Mouse (Mus musculus) left cerebral cortex, postnatal 36 days (tissue): Measurements from ENCODE around the gene Ankrd63. TPM values are rescaled to one million over a fixed set of nuclear protein-coding genes. Genes with fewer than 3 reads are reported as not detected.

Source experiments
- DNase-seq, 2 experiments: peaks; one replicate each; pipeline ENCODE4 v3.0.0; 2021 to 2022; ENCODE audit warnings: low spot score in 2 of 2, mixed read lengths in 1 of 2
- intact Hi-C: fragments of 180-260 bp; cut with DNase I; formaldehyde crosslinking; loops from one replicate; pipeline ENCODE4 v1.15.1; 2025
- total RNA-seq, 2 experiments: library from RNA; stranded (reverse); gene quantifications; 2 replicates each; pipeline ENCODE4 v1.2.3; 2021

The Ankrd63 gene
- total RNA-seq, 2 experiments from 2014 or later = 20.0 to 32.2 TPM

DNA sequence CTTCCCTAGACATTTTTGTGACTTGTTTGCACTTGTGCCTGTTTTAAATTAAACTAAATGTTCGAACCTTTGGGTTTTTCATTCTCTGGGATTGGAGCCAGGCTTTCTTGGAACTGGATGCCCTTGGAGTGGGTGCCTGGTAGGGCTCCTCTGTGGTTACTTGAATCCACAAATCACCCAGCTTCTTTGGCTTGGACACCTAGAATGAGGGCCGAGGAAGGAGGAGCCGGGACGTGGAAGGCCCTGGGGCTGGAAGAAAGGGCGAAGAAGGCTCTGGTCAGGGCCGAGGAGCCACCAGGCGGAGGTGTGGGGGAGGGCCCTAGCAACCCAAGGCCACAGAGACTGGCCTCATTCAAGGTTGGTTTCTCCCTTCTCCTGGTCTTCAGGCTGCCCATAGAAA, 5.8 kb downstream of the Ankrd63 start:
- DNase-seq = no peak
- intact Hi-C loops = loop anchor here (5.0 kb wide), 1 partner anchor 211 kb away; no protein-coding TSS in a partner anchor

DNA sequence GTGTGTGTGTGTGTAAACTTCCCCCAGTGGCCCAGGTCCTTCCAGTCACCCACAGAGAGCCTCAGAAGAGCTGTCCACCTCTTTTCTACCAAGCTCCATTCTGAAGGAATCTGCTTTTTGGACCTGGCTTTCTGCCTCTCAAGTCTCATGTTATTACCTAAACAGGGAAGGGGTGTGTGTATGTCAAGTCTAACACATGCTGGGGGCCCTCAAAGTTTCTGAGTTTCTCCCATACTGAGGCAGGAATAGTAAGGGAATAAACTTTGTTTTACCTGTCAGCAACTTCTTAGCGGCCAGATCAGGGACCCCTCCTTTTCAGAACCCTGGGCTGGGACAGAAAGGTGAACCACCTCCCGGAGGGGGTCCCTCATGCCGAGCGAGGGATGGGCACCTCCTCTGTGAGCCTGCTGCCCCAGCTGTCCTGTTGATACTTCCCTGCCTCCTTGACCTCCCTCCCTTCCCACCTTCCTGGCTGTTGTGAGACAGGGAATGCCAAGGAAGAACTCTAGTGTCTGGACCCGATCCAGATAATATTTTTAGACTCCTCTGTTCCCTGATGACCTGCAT, 6.4 kb downstream of the Ankrd63 start:
- intact Hi-C loops = loop anchor here (5.0 kb wide), 1 partner anchor 210 kb away; no protein-coding TSS in a partner anchor
- DNase-seq = no peak

DNA sequence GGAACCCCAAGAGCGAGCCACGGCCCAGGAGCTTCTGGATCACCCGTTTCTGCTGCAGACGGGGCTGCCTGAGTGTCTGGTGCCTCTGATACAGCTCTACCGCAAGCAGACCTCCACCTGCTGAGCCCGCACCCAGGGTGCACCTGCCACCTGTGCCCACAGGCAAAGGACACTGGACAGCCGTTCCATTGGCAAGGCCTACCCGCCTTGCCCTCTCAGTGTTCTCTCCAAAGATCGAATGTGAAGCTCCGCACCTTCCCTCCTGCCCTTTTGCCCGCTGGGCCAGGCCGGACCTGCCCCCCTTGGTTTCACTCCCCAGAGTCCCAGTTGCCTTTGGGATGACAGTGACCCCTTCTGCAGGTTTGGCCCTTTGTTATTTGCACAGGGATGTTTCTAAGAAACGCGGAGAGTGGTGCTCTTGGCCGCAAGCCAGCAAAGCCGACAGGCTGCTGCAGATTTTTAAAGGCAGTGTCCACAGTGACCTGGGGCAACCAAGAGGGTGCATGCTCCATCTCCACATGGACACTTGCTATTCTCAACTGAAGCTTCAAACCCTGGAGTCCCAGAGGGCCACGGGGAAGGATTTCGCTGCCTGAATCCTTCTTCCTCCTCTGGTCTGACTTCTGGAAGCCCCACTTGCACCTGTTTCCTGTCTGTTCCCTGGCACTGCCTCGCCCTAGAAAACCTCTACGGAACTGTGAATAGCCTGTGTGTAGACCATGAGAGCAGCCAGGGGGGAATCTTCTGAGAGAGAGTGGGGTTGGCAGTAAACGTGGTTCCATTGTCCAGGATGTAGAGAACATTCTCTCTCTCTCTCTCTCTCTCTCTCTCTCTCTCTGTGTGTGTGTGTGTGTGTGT, 7.1 kb downstream of the Ankrd63 start:
- intact Hi-C loops = loop anchor here (5.0 kb wide), 1 partner anchor 209 kb away; no protein-coding TSS in a partner anchor
- DNase-seq = no peak

DNA sequence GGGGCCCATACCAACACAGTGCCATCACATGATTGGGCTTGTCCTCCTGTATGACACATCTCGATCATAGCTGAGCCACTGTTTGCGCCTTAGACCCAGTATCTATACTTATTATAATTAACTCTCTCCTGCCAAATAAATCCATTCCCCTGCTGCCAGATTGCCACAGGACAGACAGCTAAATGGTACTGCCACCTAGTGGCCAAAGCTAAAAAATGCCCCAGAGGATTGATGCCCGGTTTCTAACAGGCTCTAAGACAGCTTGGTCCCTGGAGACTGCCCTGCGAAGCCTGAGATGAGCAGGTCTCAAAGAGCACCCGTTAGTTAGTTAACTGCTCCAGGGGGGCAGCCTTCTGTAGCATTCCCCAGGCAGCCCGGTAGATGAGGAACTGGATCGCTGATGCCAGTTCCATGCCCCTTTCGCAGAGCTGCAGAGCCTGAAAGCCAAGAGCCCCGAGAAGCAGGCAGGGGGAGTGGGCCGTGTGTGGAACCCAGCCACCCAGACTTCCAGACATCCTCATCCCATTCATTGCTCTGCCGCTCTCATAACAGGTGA, 8.0 kb downstream of the Ankrd63 start:
- DNase-seq = no peak
- intact Hi-C loops = loop anchor here (1.0 to 5.0 kb wide), 2 partner anchors 57 to 208 kb away; no protein-coding TSS in a partner anchor

DNA sequence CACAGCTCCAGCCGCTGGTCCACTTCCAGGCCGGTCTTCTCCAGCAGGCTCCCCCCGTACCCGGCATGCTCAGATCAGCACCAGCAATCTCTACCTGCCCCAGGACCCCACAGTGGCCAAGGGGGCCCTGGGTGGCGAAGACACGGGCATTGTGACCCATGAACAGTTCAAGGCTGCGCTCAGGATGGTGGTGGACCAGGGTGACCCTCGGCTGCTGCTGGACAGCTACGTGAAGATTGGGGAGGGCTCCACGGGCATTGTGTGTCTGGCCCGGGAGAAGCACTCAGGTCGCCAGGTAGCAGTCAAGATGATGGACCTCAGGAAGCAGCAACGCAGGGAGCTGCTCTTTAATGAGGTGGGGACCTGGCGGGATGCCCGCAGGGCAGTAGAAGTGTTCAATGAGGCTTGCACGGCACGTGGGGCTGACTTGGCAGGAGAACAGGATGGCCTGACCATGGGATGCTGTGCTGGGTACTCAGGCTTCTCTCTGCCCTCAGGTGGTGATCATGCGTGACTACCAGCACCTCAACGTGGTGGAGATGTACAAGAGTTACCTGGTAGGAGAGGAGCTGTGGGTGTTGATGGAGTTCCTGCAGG, 10.3 kb downstream of the Ankrd63 start:
- DNase-seq = no peak

DNA sequence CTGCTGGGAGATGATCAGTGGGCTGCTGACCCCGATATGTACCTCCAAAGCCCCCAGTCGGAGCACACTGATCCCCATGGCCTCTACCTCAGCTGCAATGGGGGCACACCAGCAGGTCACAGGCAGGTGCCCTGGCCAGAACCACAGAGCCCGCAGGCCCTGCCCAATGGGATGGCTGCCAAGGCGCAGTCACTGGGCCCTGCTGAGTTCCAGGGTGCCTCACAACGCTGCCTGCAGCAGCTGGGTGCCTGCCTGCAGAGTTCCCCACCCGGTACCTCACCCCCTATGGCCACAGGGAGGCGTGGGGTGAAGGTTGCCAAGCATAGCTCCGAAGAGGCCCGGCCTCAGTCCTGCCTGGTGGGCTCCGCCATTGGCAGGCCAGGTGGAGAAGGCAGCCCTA, 13.9 kb downstream of the Ankrd63 start:
- DNase-seq = no peak
- intact Hi-C loops = no loop called here

More for the DNA sequence above, 10.3 kb downstream of the Ankrd63 start:
- intact Hi-C loops = no loop called here

DNA sequence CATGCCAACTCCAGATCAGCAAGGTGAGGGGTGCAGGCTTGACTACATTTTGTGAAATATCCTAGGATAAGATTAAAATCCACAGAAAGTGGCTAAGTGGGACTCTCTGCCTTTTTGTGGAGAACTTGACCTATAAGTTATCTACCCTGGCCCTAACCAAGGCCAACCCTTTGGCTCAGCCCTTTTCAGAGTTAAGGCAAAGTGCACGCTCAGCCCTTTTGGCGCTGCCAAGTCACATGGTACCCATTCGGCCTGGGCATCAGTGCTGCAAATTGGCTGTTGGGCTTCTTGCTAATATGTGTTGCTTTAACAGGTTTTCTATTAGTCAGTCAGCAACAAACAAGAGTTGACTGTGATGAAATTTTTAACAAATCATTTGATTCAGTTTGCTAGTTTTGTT, 16.0 kb downstream of the Ankrd63 start:
- intact Hi-C loops = no loop called here
- no peak for DNase-seq

DNA sequence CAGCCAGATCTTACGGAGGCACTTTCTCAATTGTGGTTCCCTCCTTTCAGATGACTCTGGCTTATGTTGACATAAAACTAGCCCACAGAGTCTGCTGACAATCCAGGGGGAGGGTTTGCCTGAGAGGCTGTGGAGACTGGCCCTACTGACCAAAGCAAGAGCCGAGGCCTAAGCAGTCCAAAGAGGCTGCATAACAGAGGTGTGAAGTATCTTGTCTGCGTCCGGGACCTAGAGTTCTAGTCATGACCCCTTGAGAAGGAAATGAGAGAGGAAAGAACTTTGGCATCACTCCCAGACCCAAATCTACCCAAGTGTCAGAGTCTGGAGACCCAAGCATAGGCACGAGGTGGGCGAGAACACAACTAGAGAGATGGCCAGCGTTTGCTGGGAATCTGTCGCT, 17.1 kb downstream of the Ankrd63 start:
- no peak for DNase-seq
- intact Hi-C loops = no loop called here

DNA sequence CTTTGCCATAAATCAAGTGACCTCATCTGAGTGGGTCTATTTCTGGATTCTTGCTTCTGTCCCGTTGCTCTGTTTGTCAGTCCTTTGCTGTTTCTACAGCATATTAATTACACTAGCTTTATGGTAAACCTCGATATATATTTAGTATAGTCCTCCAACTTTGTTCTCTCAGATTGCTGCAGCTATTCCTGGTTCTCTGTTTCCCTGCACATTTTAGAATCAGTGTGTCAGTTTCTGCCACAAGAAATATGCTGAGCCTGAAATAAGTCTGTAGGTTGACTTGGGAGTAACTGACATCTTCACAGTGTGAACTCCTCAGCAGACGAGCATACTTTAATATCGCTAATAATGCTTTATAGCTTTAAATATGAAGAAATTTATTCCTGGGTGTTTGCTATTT, 18.7 kb downstream of the Ankrd63 start:
- intact Hi-C loops = no loop called here
- DNase-seq = no peak

DNA sequence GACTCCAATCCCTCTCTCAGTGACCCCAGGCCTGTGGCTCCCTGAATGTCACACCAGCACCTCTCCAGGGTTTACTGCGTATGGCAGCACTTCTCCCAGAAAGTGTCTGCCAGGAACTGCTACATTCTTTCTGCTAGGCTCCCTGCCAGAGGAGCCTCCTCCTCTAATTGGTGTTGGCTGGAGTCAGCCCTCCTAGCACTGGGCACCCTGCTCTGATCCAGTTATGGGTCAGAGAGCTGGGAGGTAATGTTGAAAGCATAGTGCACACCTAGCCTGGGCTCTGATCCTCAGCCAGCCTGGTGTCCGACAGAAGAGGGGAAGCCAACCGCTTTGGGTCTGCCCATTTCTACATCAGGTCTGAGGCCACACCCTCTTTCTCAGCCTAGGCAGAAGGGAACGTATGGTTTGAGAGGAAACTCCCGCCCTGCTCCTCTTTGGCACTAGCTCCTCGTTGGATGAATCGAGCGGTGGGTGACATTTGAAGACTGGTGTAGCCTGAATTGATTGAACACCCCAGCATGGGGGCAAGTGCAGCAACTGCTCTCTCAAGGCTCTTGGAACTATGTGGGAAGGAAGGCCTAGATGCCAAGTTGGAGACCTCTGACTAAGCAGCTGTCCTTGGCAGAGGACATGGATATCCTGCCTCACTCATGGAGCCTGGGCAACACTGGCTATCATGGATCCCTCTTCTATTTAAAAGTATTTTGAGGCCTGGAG, 21.1 kb downstream of the Ankrd63 start:
- no peak for DNase-seq
- intact Hi-C loops = no loop called here

DNA sequence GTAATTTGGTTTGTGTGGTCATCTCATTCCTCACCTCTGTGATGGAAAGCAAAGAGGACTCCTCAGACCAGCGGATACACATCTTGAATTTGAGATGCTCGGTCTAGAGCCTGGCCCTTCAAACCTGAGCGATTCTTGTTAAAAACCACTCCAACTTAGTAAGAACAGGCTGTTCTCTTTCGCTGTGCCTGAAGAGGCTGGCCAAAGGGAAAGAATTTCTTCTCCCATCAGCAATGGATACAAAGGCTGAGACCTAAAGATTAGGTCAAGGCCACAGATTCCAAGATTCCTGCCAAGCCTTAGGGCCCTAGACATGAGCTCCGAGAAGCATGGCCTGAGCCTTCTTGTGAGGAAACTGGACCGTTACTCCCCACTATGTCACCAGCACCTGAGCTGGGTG, 22.8 kb downstream of the Ankrd63 start:
- no peak for DNase-seq
- intact Hi-C loops = no loop called here

DNA sequence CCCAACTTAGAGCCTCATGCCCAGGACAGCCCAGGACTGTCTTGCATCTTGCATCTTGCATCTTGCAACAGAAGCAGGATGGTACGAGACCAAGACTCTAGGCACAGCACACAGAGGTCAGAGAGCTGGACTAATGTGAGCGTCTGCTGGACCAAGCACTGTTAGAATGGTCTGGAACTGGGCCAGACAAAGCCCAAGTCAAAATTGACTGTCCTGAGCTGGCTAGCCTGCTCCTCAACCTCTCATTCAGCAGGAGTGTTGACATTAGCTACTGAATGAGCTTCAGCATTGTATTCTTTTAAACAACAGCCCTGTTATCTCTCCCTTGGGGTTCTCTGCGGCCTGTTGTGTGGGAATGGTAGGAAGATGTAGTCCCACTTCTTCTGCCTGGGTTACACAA, 24.2 kb downstream of the Ankrd63 start:
- intact Hi-C loops = no loop called here
- DNase-seq = no peak

DNA sequence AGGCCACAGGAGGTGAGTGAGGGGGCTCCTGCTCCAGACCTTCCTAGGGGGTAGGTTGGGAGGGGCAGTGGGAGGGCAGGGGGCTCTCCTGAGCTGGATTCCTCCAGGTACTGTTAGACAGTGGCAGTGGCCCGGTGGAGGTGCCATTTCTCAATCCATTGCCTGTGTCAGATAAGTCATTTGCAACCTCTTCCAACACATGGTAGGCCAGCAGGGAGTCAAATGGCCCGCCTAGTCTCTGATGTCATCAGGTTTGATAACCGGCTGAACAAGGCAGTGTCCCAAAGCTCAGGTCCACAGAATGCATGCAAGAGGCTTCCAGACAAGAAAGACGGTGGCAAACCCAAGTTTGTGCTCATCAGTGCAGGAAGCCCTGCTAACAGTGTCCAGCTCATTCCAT, 25.9 kb downstream of the Ankrd63 start:
- intact Hi-C loops = no loop called here
- no peak for DNase-seq

DNA sequence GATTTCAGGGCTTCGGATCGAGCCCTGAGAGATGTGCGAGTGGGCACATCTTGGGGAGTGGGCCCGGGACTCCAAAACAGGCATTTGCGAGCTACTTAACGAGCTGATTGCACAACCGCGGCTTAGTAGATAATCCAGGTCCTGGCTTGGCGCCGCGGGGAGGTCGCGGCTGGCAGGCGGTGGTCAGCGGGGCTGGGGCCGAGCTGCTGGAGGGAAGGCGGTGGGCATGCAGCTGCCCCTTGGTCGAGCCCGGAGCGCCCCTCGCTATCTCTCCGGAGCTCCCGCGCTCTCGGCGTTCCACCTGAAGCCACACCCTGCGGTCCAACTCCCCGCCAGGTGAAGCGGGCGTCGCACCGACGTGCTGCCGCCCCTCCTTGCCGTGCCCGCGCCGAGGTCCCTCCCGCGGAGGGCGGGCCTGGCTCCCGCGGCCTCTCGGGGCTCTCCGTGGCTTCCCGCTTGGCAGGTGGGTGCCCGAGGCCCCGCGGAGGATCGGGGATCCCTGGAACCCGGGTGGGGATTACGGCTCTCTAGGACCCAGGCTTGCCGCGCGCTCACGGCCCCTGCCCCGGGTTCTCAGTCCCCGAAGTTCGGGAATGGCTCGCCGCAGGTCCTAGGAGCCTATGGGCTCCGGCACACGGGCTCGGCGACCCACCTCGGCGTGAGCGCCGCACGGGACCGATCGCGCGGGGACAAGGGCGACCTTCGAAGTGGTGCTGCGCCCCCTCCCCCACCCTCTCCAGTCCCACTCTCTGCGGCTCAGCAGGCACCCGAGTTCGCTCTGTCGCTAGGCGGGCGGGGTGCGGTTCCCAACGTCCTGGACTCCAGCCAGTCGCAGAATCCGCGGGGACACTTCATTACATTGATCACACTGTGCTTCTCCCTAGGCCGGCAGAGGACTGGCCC, 26.7 kb downstream of the Ankrd63 start:
- intact Hi-C loops = no loop called here
- no peak for DNase-seq

DNA sequence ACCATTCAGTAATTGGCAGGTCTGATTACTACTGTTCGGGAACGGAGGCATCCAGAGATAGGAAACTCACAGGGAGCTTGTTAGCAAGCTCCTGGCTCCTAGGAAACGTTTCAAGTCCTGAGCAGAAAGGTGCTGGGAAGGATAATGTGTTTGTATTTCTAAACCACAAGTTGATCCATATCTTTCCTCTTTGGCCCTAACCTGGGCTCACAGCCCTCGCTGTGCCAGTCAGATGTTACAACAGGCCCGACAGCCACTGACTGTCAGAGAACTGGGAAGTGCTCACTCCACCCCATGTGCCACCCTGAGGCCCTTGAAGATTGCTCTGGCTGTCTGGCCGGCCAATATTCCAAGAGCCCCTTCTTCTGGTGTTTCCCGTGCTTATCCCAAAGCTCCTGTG, 29.3 kb downstream of the Ankrd63 start:
- intact Hi-C loops = no loop called here
- no peak for DNase-seq

DNA sequence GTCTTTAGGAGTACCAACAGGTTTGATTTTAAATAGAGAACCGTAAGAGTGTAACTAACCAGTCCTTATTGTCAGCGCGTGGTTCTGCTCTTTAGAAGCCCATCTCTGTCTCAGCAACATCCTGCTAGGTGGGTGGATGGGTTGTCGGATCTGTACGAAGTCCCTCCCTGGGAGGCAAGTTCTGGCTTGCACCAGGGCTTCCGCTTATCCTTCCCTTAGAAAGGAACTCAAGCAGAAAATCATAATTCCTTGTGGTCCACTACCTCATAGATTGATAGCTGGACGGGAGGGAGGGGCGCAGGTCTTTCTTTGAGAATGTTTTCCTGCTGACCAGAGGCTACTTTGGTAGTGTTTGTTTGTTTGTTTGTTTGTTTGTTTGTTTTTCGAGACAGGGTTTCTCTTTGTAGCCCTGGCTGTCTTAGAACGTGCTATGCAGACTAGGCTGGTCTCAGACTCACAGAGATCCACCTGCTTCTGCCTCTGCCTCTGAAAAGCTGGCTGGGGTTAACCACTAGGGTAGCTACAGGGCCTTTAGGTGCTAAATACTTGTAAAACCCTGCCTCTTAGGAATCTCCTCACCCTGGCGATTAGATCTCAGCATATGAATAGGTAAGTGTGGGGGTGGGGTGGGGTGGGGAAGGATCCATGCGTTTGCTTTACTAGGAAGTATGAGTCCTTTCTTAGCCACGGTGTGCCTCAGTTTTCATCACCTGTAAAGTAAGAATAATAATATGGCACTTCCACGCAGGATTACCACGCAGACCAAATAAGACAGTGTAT, 29.9 kb downstream of the Ankrd63 start:
- intact Hi-C loops = no loop called here
- no peak for DNase-seq

DNA sequence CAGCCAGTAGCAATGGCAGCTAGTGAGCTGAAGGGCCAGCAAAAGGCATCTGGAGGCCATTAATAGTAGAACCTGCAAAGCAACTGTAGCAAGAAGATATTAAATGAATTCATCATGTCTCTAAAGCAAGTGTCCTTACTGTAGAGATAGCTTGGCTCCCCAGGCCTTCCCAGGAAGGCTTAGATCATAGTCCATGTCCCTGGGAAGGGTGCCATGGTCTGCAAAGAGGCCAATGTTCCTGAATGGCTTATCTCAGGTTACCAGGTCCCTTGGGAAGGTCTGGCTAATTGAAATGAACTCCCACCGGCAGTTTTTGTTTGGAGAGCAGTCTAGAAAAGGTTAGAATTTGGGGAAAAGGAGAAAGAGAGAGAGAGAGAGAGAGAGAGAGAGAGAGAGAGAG, 32.0 kb downstream of the Ankrd63 start:
- intact Hi-C loops = no loop called here
- no peak for DNase-seq

DNA sequence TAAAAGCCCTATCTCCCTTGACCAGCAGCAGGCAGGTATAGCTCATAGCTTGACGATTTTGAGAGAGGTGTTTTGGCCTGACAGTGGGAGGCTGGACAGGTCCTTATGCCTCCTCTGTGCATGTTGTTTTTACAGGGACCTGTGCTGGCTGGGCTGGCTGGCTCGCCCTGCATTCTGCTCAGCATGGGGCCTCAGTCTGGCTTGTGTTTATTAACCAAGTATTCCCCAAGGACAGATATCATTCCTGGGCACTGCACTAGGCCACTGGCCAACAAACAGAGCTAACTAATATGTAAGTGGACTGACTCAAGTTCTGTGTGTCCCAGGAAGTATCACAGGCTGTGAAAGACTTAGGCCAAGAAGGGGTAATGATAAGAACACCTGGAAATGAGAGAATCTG, 34.0 kb downstream of the Ankrd63 start:
- no peak for DNase-seq
- intact Hi-C loops = no loop called here
